Comparison of ENCODE assay signal across 8 mouse cellular contexts in the genomic region with DNA sequence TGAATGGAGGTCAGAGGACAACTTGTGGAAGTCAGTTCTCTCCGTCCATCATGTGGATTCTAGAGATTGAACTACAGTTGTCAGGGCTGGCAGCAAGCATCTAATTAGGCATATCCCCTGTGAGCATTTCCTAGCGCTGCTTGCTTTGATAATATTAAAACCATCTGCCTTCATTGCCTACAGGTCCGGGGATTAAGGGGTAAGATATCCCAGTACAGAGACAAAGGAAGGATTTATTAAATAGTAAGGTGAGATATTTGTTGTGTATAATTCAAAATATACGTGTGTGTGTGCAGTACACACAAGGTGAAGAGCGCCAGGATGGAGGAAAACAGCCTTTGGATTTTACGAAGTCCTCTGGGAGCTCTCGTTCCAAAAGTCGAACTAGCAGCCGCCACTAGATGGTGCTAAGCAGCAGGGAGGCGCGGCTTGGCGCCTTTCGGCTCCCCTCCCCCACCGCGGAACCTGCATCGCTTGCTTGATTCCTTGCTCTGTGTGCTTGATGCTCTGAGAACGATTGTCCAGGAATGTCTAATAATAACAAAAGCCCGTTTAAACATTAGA.
DNase-seq lines count a peak whose midpoint lies in the region; ATAC-seq and TF ChIP-seq lines count a peak whose summit lies in the region.

No protein-coding gene starts in this region.

- H3K9me3 ChIP-seq in heart, embryonic 14.5 days (ENCODE audit: control insufficient read depth, low read length) = 0 out of 2 replicates have a peak, but pooled peaks cover 2% of the 10 kb centered on the region
- H3K9me3 ChIP-seq in liver, embryonic 11.5 days (ENCODE audit: control insufficient read depth, low read length) = no peaks in the 10 kb centered on the region

- no peaks in the 10 kb centered on the region for H3K27me3 ChIP-seq in C2C12 (ENCODE audit: control insufficient read depth, insufficient read depth, insufficient read length)
- no peaks in the 10 kb centered on the region for H3K27me3 ChIP-seq in heart, embryonic 14.5 days (ENCODE audit: control insufficient read depth, insufficient read depth, low read length)
- no peaks in the 10 kb centered on the region for H3K27me3 ChIP-seq in liver, embryonic 11.5 days (replicated peaks; ENCODE audit: control insufficient read depth, insufficient read depth, low read length)
- H3K27me3 ChIP-seq in splenic B cell, adult 2 months (ENCODE audit: control insufficient read depth, insufficient read depth, low read length, poor library complexity, severe bottlenecking) = no peaks in the 10 kb centered on the region

- peak overlapping the region; percentile 63 for H3K9ac ChIP-seq in heart, embryonic 14.5 days (ENCODE audit: low read length)
- H3K9ac ChIP-seq in liver, embryonic 11.5 days (ENCODE audit: low read depth, low read length) = 0 out of 2 replicates have a peak overlapping the region, but pooled peaks have one; percentile 12

- ATAC-seq in heart, embryonic 14.5 days (ENCODE audit: insufficient number of reproducible peaks, insufficient read depth, low FRiP score, low read depth) = peak; percentile 39; the same call in 1 of the 2 replicates
- ATAC-seq in liver, embryonic 11.5 days (replicated peaks; ENCODE audit: low FRiP score) = peak; percentile 68

- TF ChIP-seq CTCF in C2C12 (IDR thresholded peaks at IDR 0.05; ENCODE audit: control insufficient read depth, insufficient read depth, insufficient read length) = peak; percentile 87
- peak; percentile 97 for TF ChIP-seq CTCF in brain, embryonic 14.5 days (IDR thresholded peaks at IDR 0.05; ENCODE audit: borderline replicate concordance, extremely low read depth, insufficient read depth, insufficient read length)

- H3K79me3 ChIP-seq in C2C12 (ENCODE audit: low read depth) = no peaks in the 10 kb centered on the region

- H3K4me3 ChIP-seq in C2C12 (ENCODE audit: insufficient read depth, poor library complexity, severe bottlenecking) = no peak overlapping the region
- H3K4me3 ChIP-seq in heart, embryonic 14.5 days (ENCODE audit: control insufficient read depth in 1 of 2, insufficient read depth in 1 of 2, low read depth in 1 of 2, low read length in 2 of 2) = peak overlapping the region; percentile 31
- no peak overlapping the region for H3K4me3 ChIP-seq in liver, embryonic 11.5 days (ENCODE audit: low read depth, low read length)

- no peak overlapping the region for H3K27ac ChIP-seq in heart, embryonic 14.5 days (replicated peaks in 1 of 2; ENCODE audit: control insufficient read depth in 1 of 2, insufficient read depth in 1 of 2, low read depth in 2 of 2, low read length in 2 of 2)
- no peak overlapping the region for H3K27ac ChIP-seq in liver, embryonic 11.5 days (ENCODE audit: low read depth, low read length)

- no peak for TF ChIP-seq POLR2A in brain, embryonic 14.5 days (IDR thresholded peaks at IDR 0.05; ENCODE audit: borderline replicate concordance, extremely low read depth, insufficient read depth, insufficient read length, poor library complexity, severe bottlenecking)

- no peak overlapping the region for H3ac ChIP-seq in C2C12 (ENCODE audit: control insufficient read depth, insufficient read length, low read depth)

- no peaks in the 10 kb centered on the region for H3K79me2 ChIP-seq in C2C12 (ENCODE audit: control insufficient read depth, insufficient read depth)

- H3K36me3 ChIP-seq in C2C12 (ENCODE audit: control insufficient read depth, insufficient read depth) = no peaks in the 10 kb centered on the region
- no peaks in the 10 kb centered on the region for H3K36me3 ChIP-seq in heart, embryonic 14.5 days (ENCODE audit: control insufficient read depth, insufficient read depth, low read length)
- H3K36me3 ChIP-seq in liver, embryonic 11.5 days (ENCODE audit: control insufficient read depth, insufficient read depth, low read length) = no peaks in the 10 kb centered on the region
- no peaks in the 10 kb centered on the region for H3K36me3 ChIP-seq in splenic B cell, adult 2 months (ENCODE audit: control insufficient read depth, insufficient read depth, low read length, poor library complexity, severe bottlenecking)

- peaks cover 3 to 7% of the 10 kb centered on the region in 2 experiments; a peak in 1 of 4 replicates for H3K4me1 ChIP-seq in heart, embryonic 14.5 days (ENCODE audit: control insufficient read depth in 2 of 2, insufficient read depth in 2 of 2, low read length in 2 of 2)
- H3K4me1 ChIP-seq in liver, embryonic 11.5 days (replicated peaks; ENCODE audit: control insufficient read depth, insufficient read depth, low read length) = no peaks in the 10 kb centered on the region

- DNase-seq in brain, embryonic 14.5 days (ENCODE audit: low read depth) = peak; percentile 96
- peak; percentile 40 for DNase-seq in fibroblast of lung, adult 2 months (ENCODE audit: low read depth)
- DNase-seq in kidney, postnatal 10 days = peak; percentile 95
- peak; percentile 80 for DNase-seq in liver, embryonic 11.5 days (ENCODE audit: low spot score)
- DNase-seq in naive thymus-derived CD4-positive, alpha-beta T cell, adult 2 months (ENCODE audit: low read depth) = peak; percentile 94
- DNase-seq in splenic B cell, adult 2 months (ENCODE audit: low read depth, low spot score) = peak; percentile 89

- peak overlapping the region; percentile 70 for H3K4me2 ChIP-seq in heart, embryonic 14.5 days (ENCODE audit: low read length)
- H3K4me2 ChIP-seq in liver, embryonic 11.5 days = peak overlapping the region; percentile 63

- 6% methylated on average over 18 of the region's 18 CpGs for WGBS in heart, embryonic 14.5 days
- 5% methylated on average over 18 of the region's 18 CpGs for WGBS in liver, embryonic 11.5 days

TF ChIP-seq in C2C12, 6 proteins besides CTCF, POLR2A, EP300 and RAD21:
- TF ChIP-seq MAX (IDR thresholded peaks at IDR 0.05) = no peak
- no peak for TF ChIP-seq USF1 (IDR thresholded peaks at IDR 0.05; ENCODE audit: low read depth)
- TF ChIP-seq MYOG (IDR thresholded peaks at IDR 0.05; ENCODE audit: control insufficient read depth, extremely low read depth, insufficient read length) = no peak
- no peak for TF ChIP-seq MYOD1 (IDR thresholded peaks at IDR 0.05; ENCODE audit: control insufficient read depth, insufficient read length, low read depth)
- TF ChIP-seq CEBPB (IDR thresholded peaks at IDR 0.05; ENCODE audit: low read depth) = no peak
- TF ChIP-seq FOSL1 (IDR thresholded peaks at IDR 0.05; ENCODE audit: insufficient read depth, low read length, poor library complexity, severe bottlenecking) = no peak
TF ChIP-seq in C2C12: peak in this region for 0.

Comparison
In these comparisons a context has a peak if more than half of its experiments do, and no peak if none do; other contexts are left out.
1. H3K4me3 ChIP-seq: peak in heart, embryonic 14.5 days (2 of 2); none in C2C12 (single experiment) and liver, embryonic 11.5 days (single experiment).
2. DNase-seq: peak in every context shown above with its lines; median percentile 96 in brain, embryonic 14.5 days; 95 in kidney, postnatal 10 days; 94 in naive thymus-derived CD4-positive, alpha-beta T cell, adult 2 months; 89 in splenic B cell, adult 2 months; 80 in liver, embryonic 11.5 days; 40 in fibroblast of lung, adult 2 months.